Mouse (Mus musculus) ZHBTc4 (cell line): ENCODE data around the gene Nid2.

Source experiments
- DNase-seq: peaks from one replicate; pipeline ENCODE4 v3.0.0-alpha.2; 2011; ENCODE audit warnings: low read depth, low spot score

The Nid2 gene

DNA sequence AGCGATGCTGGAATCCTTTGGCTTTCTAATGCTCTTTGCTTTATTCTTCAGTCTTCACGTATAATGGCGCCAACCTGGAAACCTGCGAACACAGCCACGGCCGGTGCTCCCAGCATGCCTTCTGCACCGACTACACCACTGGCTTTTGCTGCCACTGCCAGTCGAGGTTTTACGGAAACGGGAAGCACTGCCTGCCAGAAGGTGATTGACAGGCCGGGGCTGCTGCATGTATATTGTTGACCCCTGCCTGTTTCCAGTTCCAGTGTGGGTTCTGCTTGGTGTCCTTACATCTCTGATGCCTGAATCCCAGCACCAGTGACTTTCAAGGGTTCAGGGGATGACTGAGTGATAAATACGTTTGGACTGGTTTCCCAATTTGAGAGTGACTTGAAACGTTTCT, 26.9 kb downstream of the Nid2 start:
- DNase-seq: no peak

DNA sequence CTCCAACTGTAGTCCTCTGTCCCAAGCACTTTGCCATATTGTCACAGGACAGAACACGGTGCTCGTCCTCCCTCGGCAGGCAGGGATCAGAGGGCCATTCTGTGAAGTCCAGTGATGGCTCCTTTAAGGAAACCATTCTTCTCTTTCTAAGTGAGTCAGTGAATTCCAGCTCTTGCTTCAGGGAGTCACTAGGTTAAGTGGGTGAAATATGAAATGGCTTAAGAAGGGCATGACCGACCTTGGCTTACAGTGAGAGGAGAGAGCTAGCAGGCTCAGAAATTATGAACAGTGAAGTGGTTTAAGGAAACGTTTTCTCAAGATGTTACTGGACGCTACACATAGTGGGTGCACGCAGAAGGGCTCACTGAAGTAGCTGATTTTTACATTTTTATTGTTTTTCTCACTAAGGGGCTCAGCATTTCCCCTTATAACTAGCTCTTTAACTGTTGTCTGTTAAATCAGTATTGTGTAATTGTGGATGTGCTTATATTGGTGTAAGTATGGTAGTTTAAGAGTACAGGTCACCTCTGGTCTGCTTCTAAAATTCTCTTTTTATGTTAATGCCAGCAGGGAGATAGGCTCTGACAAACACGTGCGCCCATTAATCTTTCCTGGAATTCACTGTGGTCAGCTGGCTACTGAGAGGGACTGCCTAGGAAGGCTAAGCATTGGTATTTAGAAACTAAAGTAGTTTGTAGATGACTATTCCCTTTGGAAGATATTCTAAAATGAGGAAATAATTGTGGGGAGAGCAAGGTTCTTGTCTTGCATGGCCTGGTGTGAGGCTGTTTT, 34.9 kb downstream of the Nid2 start:
- no peak for DNase-seq

DNA sequence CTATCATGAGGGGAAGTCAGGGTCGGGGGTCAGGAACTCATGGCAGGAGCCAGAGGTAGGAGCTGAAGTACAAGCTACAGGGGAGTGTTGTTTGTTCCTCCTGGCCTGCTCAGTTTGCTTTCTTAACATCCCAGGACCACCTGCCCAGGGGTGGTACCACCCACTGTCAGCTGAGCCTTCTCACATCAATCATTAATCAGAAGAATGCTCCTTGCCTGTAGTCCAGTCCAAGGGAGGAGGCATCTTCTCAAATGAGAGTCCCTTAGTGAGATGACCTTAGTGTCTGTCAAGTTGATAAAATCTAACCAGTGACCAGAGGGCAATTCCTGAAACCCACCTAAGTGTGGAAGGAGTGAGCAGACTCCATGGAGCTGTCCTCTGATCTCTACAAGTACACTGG, 37.4 kb downstream of the Nid2 start:
- no peak for DNase-seq

DNA sequence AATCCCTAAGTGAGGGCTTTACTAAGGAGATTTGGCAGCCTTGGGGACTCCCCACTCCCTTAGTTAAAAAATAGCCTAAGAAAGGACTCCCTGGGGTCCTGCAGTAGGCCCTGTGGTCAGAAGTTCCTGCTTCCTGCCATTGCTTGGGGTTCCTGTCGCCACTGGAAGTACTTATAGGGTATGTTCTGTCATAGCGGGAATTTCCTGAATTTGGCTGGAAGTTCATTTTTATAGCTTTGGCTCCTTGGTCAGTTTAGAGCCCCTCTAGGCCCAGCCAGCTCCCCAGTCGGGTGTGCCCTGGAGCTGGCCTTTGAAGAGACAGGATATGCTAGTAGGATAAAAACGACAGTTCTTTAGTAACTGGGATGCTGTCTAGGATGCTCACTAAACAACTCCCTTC, 43.8 kb downstream of the Nid2 start:
- DNase-seq: no peak

DNA sequence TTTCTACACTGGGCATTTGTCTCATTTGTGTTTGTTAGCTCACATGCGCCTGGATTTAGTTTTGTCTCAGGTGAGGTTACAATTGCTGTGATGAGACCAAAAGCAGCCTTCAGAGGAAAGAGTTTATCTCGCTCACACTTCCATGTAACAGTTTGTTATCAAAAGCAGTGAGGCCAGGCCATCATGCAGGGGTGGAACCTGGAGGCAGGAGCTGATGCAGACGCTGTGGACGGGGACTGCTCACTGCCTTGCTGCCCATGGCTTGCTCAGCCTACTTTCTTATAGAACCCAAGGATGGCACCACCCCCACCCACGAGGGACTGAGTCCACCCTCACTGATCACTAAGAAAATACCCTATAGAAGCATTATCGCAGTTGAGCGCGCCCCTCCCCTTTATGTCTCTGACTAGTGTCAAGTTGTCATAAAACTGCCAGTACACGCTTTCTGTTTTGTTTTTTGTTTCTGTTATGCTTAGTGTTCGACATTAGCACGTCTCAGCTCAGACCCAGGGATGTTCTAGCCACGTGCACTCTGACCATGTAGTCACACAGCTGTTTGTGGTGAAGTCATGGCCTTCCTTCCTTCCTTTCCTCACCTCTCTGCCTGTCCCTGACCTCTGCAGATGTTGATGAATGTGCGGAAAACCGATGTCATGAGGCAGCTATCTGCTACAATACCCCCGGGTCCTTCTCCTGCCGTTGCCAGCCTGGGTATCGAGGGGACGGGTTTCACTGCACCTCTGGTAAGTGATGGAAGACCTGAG, 45.7 kb downstream of the Nid2 start:
- DNase-seq: no peak

DNA sequence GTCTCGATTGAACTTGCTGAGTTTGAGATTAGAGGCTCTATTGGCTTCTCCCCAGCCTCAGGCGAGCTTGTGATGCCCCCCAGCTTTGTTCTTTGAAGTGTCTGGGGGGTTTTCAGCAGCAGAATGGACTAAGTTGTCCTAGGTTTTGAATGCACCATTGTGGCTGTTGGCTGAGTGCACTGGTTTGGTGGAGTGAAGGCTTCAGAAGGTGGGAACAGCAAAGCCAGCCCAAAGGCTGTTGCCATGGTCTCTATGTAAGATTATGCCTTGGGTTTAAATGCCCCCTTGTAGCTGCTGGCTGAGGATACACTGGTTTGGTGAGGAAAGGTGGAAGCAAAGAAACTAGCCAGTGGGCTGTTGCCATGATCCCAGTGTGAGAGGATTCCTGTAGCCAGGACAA, 49.4 kb downstream of the Nid2 start:
- DNase-seq: no peak

DNA sequence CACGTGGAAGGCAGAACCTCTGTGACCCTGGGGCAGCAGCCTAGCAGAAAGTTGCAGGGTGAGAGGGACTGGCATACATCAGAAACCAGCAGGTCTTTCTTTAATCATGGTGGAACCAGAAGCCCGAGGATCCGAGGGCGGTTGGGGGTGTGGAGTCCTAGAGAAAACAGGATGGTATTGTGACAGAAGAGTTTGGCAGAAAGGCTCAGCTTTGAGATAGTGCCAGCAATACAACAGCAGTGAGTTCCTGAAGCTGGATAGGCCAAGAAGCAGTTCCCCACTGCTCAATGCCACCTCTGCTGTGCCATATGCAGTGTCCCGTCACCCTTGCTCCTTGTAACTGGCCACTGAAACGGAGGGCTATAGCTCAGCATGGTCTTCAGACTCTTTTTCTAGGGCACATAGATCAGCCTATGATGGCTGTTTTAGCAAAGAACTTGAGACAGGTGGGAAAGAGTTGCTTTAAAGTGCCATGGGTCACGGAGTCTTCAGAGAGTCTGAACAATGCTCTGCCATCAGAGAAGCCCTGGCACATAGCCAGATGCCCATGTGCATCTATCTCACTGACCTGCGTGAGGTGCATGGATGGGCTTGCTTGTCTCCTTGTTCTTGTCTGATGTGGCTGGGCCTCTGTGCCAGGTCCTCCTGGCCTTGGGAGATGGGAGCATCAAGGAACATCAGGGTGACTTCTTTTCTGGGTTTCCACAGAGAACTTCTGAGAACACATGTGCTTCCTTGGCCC, 50.6 kb downstream of the Nid2 start:
- DNase-seq: no peak

DNA sequence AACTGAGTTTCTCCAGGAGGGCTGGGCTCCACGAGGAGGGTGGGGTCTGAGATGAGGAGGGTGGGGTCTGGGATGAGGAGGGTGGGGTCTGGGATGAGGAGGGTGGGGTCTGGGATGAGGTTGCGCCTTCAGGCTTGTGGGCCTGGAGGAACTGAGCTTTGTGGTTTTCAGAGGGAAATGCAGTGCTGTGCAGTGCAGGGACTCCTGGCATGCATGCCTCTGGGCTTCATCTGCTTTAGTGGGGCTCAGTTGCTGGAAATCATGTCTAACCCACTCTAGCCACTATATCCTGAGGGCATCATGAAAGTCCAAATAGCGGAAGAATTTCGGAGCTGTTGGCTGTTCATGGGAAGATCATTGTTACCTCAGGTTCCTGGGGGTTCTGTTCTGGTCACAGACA, 52.2 kb downstream of the Nid2 start:
- peak; percentile 43 for DNase-seq

DNA sequence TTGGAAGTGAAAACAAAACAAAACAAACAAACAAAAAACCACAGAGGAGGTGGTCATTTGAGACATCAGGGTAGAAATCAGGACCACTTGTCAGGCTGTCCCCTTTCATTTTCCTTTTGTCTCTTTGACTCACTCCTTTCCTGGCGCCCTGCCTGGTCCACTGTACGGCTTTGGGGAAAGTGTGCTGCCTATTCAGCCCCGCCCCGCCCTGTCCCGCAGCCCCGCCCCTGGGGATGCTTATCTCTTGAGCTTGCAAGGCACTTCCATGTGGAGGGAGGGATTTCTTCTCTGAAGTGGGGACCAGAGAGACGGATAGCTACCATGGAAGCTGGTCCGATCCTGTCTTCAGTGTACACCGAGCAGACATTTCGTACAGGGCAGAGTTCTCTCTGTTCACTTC, 52.6 kb downstream of the Nid2 start:
- peak; percentile 86 for DNase-seq

- no peak for DNase-seq
These were observed 56.3 kb downstream of the Nid2 start for GRCm38 (mm10) chr14:19807339-19807738.

GRCm38 (mm10) chr14:19807858-19808257, 56.8 kb downstream of the Nid2 start:
- DNase-seq: no peak

GRCm38 (mm10) chr14:19809934-19810333, 58.9 kb downstream of the Nid2 start:
- DNase-seq: no peak

DNA sequence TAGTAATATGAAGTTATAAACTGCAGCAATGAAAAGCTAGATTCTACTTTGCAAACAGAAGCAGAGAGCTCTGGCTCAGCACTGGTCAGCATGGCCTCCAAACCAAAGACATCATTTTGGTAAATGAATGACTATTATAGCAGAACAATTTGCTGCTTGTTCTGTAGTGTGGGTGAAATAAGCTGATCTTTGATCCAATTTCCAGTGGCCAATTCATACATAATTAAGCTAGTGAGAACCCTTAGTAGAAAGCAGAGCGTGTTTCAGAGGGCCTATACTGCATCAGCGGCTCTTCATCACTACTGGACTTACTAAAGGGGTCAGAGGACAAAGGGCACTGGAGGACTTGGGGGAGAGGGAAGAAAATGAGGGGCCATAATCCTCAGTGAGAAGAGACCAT, 62.0 kb downstream of the Nid2 start:
- DNase-seq: no peak

DNA sequence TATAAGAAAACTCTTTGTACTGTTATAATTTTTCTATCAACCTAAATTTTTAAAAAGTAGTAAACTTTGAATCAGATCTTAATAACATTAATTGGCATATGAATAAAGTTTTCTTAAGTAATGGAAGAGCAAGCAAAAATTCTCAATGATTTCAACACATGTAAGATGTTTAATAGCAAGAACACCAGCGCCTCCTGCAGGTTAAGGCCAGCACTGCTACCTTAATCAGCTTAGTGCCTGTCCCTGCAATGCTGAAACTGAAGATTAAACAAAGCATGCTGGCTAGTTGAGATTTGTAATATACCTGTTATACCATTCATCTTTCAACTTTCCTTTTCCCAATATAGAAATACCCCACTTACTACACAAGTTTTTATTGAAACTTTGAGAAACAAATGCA, 66.9 kb downstream of the Nid2 start:
- DNase-seq: peak; percentile 79

DNA sequence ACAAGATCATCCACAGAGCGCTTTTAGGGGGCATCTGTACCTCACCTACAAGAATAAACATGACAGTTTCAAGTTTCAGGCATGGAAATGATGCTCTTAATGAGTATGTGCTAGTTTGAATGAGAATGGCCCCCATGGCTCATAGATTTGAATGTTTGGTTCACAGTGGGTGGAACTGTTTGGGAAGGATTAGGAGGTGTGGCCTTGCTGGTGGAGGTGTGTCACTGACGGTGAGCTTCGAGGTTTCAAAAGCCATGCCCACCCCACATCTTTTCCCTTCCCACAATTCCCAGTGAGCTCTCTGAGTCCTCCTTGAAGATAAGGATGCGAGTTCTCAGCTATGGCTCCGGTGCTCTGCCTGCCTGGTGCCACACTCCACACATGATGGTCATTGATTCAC, 70.6 kb downstream of the Nid2 start:
- peak; percentile 59 for DNase-seq

GRCm38 (mm10) chr14:19823321-19824142, 72.5 kb downstream of the Nid2 start, which contains the start of gene Rtraf:
TSS of gene Rtraf (minus strand) at chr14:19823824.
- peak; percentile 97 for DNase-seq

GRCm38 (mm10) chr14:19825481-19825880, 74.4 kb downstream of the Nid2 start:
- no peak for DNase-seq

DNA sequence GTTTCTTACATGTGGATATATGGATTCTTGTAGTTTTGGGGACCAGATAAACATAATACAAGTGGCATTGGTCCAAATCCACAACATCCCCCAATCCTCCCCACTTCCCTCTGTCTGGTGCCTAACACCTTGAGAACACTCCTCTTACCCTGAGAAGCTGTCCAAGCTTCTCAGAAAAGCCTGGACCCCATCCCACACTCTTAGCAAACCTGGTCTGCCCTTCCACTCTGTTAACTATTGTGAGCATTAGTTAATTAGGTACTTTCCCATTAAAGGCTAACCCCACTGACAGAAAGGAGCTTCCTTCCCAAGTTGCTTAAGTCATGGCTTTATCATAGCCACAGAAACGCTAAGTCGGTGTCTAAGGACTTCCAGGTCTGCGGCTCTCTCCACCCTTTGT, 85.2 kb downstream of the Nid2 start:
- no peak for DNase-seq

- peak; percentile 73 for DNase-seq
These were observed 88.7 kb downstream of the Nid2 start for GRCm38 (mm10) chr14:19839600-19840332.

- peak; percentile 59 for DNase-seq
These were observed 102.4 kb downstream of the Nid2 start for GRCm38 (mm10) chr14:19853471-19853870.

DNA sequence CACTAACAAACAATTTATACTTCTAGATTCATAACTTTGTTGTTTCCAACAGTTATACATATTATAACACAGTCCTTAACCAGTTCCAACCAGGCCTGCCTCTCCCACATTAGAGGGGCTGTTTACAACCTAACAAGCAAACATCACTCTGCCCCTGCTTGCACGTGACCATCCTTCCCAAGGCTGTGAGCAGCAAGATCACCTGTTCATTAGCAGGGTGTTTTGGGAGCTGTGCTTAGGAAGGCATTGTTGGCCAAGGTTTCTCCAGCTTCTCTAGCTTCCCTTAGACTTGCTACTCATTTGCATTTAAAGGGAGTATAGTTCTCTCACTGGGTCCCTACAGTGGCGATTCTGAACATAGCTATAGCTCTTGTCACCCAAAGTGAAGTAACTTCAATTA, 107.2 kb downstream of the Nid2 start:
- peak; percentile 80 for DNase-seq
